Mouse (Mus musculus) bone marrow, adult 2 months (tissue): ENCODE measurements around the gene Ube2e3. TPM values are rescaled to one million over a fixed set of nuclear protein-coding genes. Genes with fewer than 3 reads are reported as not detected.

Source experiments
- H3K27ac ChIP-seq: fragments of 200-500 bp; 2 replicates; pipeline ENCODE4 v1.5.1; 2012; ENCODE audit warnings: low read depth, mild to moderate bottlenecking, control low read depth, inconsistent platforms, low read length; ENCODE audit not compliant: control insufficient read depth, poor library complexity, insufficient read depth
- H3K4me1 ChIP-seq: fragments of 200-500 bp; 2 replicates; pipeline ENCODE4 v1.6.1; 2011; ENCODE audit warnings: low read length; ENCODE audit not compliant: control insufficient read depth, insufficient read depth
- H3K4me3 ChIP-seq: fragments of 200-500 bp; replicated peaks from 2 replicates; pipeline ENCODE3; 2011; ENCODE audit warnings: mild to moderate bottlenecking, low read depth, low read length, control low read depth; ENCODE audit not compliant: control insufficient read depth
- CTCF ChIP-seq: fragments of 200-500 bp; IDR thresholded peaks from 2 replicates; pipeline ENCODE4 v1.5.1; 2011; ENCODE audit warnings: low read length, control low read depth; ENCODE audit not compliant: control insufficient read depth, insufficient read depth
- POLR2A ChIP-seq: fragments of 200-500 bp; IDR thresholded peaks from 2 replicates; pipeline ENCODE4 v1.6.1; 2011; ENCODE audit warnings: low read depth, mild to moderate bottlenecking, control low read depth, low read length, borderline replicate concordance; ENCODE audit not compliant: control insufficient read depth
- WGBS: fragments of 180-500 bp; shearing (Covaris S2); methylation state at CpG from one replicate; pipeline ENCODE4 v1.1.7; 2018; 5-methylcytosine and 5-hydroxymethylcytosine counted together
- polyA plus RNA-seq: library from polyadenylated mRNA; stranded (reverse); fragments of >200 nt; gene quantifications from 2 replicates; pipeline ENCODE4 v1.2.4, GENCODE M21; 2011; ENCODE audit warnings: low replicate concordance; ENCODE audit not compliant: missing spikeins, insufficient read depth, insufficient read length

Ube2e3 gene
- polyA plus RNA-seq, 1 experiment, result 53.7 TPM

GRCm38 (mm10) chr2:78859266-78860087 lies 8.4 kb upstream of the Ube2e3 start:
- H3K4me3 ChIP-seq, result no peak overlapping the region
- no peak overlapping the region for H3K27ac ChIP-seq
- 48% methylated on average over 12 of the region's 12 CpGs for WGBS
- peaks cover 1% of the 10 kb centered on the region; the same call in 1 of the 2 replicates for H3K4me1 ChIP-seq
- no peak for TF ChIP-seq CTCF
- no peak for TF ChIP-seq POLR2A

DNA sequence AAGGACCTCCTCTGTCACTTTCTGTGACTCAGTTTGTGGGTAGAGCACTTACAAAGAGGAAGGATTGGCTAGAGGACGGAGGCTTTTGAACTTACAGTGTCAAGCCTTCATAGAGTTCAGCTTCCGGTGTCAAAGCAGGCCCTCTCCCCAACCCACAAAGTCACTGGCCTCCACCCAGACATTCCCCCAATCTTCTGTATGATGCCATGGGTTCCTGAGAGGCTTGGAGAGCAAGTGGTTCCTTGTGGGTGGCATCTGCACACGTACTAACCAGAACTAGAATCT lies 7.9 kb upstream of the Ube2e3 start:
- 19% methylated on average over 3 of the region's 3 CpGs for WGBS
- Histone ChIP-seq H3K4me3 (no peak overlapping the region), H3K27ac (no peak overlapping the region), H3K4me1 (peaks cover 1% of the 10 kb centered on the region; the same call in 1 of the 2 replicates)
- TF ChIP-seq POLR2A (no peak), CTCF (no peak)

- TF ChIP-seq POLR2A, result no peak
- no peak for TF ChIP-seq CTCF
- WGBS, result 35% methylated on average over 3 of the region's 3 CpGs
- Histone ChIP-seq H3K4me1 (peaks cover 3% of the 10 kb centered on the region), H3K27ac (no peak overlapping the region), H3K4me3 (no peak overlapping the region)
These were observed 3.8 kb upstream of the Ube2e3 start for GRCm38 (mm10) chr2:78864116-78864515.

DNA sequence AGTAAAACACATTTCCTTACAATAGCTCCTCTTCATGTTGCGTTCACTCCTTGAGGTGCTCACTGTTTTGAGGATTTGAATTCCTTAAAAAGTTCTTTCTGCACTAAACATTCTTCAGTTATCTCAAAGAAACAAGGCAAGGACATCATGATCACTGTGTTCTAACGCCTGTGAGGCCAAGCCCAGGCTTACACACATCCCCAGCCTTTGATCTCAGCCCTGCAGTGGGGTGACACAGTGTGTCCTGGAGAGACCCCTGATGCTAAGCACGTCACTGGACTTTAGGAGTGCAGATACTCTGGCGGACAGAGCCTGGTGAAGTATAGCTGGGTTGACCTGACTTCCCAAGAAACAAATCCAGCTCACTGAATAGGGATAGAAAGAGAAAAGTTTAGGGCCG lies 3.1 kb upstream of the Ube2e3 start:
- no peak for TF ChIP-seq POLR2A
- no peak for TF ChIP-seq CTCF
- no peak overlapping the region for H3K4me3 ChIP-seq
- peaks cover 3% of the 10 kb centered on the region for H3K4me1 ChIP-seq
- WGBS, result 79% methylated on average over 5 of the region's 5 CpGs
- H3K27ac ChIP-seq, result no peak overlapping the region

- Histone ChIP-seq H3K4me1 (peaks cover 1% of the 10 kb centered on the region), H3K4me3 (peak overlapping the region; percentile 75), H3K27ac (peak overlapping the region; percentile 81)
- 0% methylated on average over 43 of the region's 44 CpGs for WGBS
- TF ChIP-seq POLR2A, result no peak
- no peak for TF ChIP-seq CTCF
These were observed 559 bp downstream of the Ube2e3 start for GRCm38 (mm10) chr2:78868511-78868854.

GRCm38 (mm10) chr2:78868951-78869720 lies 1.2 kb downstream of the Ube2e3 start:
- Histone ChIP-seq H3K4me3 (peak overlapping the region; percentile 87), H3K27ac (peak overlapping the region; percentile 90), H3K4me1 (peaks cover 1% of the 10 kb centered on the region)
- TF ChIP-seq CTCF, result peak; percentile 53; the same call in 1 of the 2 replicates
- TF ChIP-seq POLR2A, result no peak; the same call in 1 of the 2 replicates
- under 1% methylated on average over 106 of the region's 114 CpGs for WGBS

- Histone ChIP-seq H3K4me1 (peaks cover 1% of the 10 kb centered on the region), H3K27ac (peak overlapping the region; percentile 48), H3K4me3 (peak overlapping the region; percentile 87)
- no peak for TF ChIP-seq CTCF
- no peak for TF ChIP-seq POLR2A
- under 1% methylated on average over 35 of the region's 35 CpGs for WGBS
These were observed 2.0 kb downstream of the Ube2e3 start for GRCm38 (mm10) chr2:78869721-78870442.
